Mouse (Mus musculus) lung, postnatal 0 days (tissue): ENCODE results near the gene Fbxw4. TPM values are rescaled to one million over a fixed set of nuclear protein-coding genes. Genes with fewer than 3 reads are reported as not detected.

Source experiments
- ATAC-seq: fragments of 200-750 bp; cut with Nextera tagmentation; 2 replicates; pipeline ENCODE4 v1.8.0; 2017; ENCODE audit warnings: moderate library complexity
- DNase-seq: peaks from one replicate; pipeline ENCODE4 v3.0.0-alpha.2; 2016; ENCODE audit warnings: low spot score
- H3K27ac ChIP-seq: fragments of 300-500 bp; sonication (generic); 2 replicates; pipeline ENCODE4 v1.5.1; 2014; ENCODE audit warnings: antibody characterized with exemption, mild to moderate bottlenecking, low read length, mixed read lengths
- H3K27me3 ChIP-seq: fragments of 300-500 bp; sonication (generic); replicated peaks from 2 replicates; pipeline ENCODE4 v1.6.1; 2014; ENCODE audit warnings: low read length, mixed read lengths; ENCODE audit not compliant: insufficient read depth
- H3K36me3 ChIP-seq: fragments of 300-500 bp; sonication (generic); 2 replicates; pipeline ENCODE4 v1.6.1; 2014; ENCODE audit warnings: low read length, mixed read lengths; ENCODE audit not compliant: insufficient read depth
- H3K4me1 ChIP-seq: fragments of 300-500 bp; sonication (generic); 2 replicates; pipeline ENCODE4 v1.6.1; 2014; ENCODE audit warnings: antibody characterized with exemption, low read depth, low read length, mixed read lengths; ENCODE audit not compliant: insufficient read depth
- H3K4me2 ChIP-seq: fragments of 300-500 bp; sonication (generic); replicated peaks from 2 replicates; pipeline ENCODE4 v1.6.1; 2014; ENCODE audit warnings: low read depth, mild to moderate bottlenecking, low read length, moderate library complexity, mixed read lengths
- H3K4me3 ChIP-seq: fragments of 300-500 bp; sonication (generic); 2 replicates; pipeline ENCODE4 v1.5.1; 2014; ENCODE audit warnings: low read depth, low read length
- H3K9ac ChIP-seq: fragments of 300-500 bp; sonication (generic); replicated peaks from 2 replicates; pipeline ENCODE4 v1.6.1; 2014; ENCODE audit warnings: low read depth, mild to moderate bottlenecking
- H3K9me3 ChIP-seq: fragments of 300-500 bp; sonication (generic); 2 replicates; pipeline ENCODE4 v1.6.1; 2016; ENCODE audit warnings: low read length, mixed read lengths
- CTCF ChIP-seq: IDR thresholded peaks from 2 replicates; pipeline ENCODE4 v1.5.1; 2016; ENCODE audit warnings: antibody characterized with exemption, mild to moderate bottlenecking
- EP300 ChIP-seq: IDR thresholded peaks from 2 replicates; pipeline ENCODE4 v1.6.1; 2016; ENCODE audit warnings: antibody characterized with exemption, mild to moderate bottlenecking, control low read depth
- WGBS: fragments of 180-500 bp; shearing (Covaris S2); extraction: QIAGEN DNeasy Blood & Tissue Kit; methylation state at CpG from one replicate; pipeline ENCODE4 v1.1.7; 2014; 5-methylcytosine and 5-hydroxymethylcytosine counted together
- polyA plus RNA-seq: library from polyadenylated mRNA; unstranded; fragments of >200 nt; fragmentation: Nextera tagmentation; extraction: Ambion mirVana; gene quantifications from 2 replicates; pipeline ENCODE4 v1.2.1, GENCODE M21; 2015

The Fbxw4 gene
- polyA plus RNA-seq, 1 experiment from 2014 or later = 2.9 TPM

- peaks cover 3% of the 10 kb centered on the region; the same call in 1 of the 2 replicates for H3K4me1 ChIP-seq
- H3K27me3 ChIP-seq = peaks cover 4% of the 10 kb centered on the region; the same call in 1 of the 2 replicates
- no peaks in the 10 kb centered on the region for H3K9me3 ChIP-seq
- DNase-seq = no peak
- peak overlapping the region; percentile 56; the same call in 1 of the 2 replicates for H3K4me2 ChIP-seq
- no peak for ATAC-seq
- WGBS = 41% methylated on average over 5 of the region's 5 CpGs
- H3K9ac ChIP-seq = no peak overlapping the region
- no peak for TF ChIP-seq EP300
- TF ChIP-seq CTCF = no peak
- H3K36me3 ChIP-seq = no peaks in the 10 kb centered on the region
- H3K4me3 ChIP-seq = peak overlapping the region; percentile 32; the same call in 1 of the 2 replicates
- H3K27ac ChIP-seq = no peak overlapping the region
Observed at GRCm38 (mm10) chr19:45675196-45675595, 15.1 kb upstream of the Fbxw4 start.

DNA sequence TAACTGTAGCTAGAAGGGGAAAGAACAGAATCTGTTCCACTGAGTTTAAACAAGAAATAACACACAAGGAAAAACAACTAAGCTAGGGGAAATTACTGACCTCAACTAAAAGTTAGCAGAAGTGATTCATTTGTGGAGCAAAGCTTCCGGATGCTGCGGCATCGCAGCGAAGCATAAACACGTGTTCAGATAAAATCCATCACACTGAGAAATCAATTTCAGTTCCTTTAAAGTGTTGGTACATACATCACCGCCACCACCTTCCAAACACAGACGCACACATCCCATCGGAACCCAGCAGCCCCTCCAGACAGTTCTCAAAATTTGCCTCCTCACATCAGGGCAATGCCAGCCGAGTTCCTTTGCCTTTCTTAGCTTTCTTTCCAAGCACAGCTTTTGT, 12.9 kb upstream of the Fbxw4 start:
- Histone ChIP-seq H3K9ac (no peak overlapping the region), H3K4me2 (no peak overlapping the region), H3K27me3 (peaks cover 4% of the 10 kb centered on the region; the same call in 1 of the 2 replicates), H3K4me1 (peaks cover 3% of the 10 kb centered on the region; the same call in 1 of the 2 replicates), H3K36me3 (no peaks in the 10 kb centered on the region), H3K27ac (no peak overlapping the region), H3K4me3 (no peak overlapping the region), H3K9me3 (no peaks in the 10 kb centered on the region)
- DNase-seq (no peak), ATAC-seq (no peak)
- TF ChIP-seq CTCF (no peak), EP300 (no peak)
- WGBS = 56% methylated on average over 9 of the region's 9 CpGs

DNA sequence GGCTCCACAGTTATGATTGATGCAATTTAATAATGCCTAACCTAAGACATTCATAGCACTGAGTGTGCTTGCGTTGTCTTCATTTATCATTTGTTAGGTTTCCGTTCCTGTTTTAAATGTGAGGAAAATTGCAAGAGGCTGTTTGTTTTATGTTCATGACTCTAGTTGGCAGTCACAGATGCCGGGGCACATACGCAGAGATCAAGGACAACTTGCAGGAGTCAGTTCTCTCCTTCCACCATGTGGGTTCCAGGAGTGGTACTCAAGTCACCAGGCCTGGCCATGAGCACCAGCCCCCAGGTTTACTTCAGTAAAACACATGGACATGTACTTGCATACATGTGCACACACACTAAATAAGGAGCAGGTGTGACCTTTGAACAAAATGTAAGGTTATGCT, 8.9 kb upstream of the Fbxw4 start:
- ATAC-seq = no peak
- H3K9me3 ChIP-seq = no peaks in the 10 kb centered on the region

GRCm38 (mm10) chr19:45663851-45664250, 3.7 kb upstream of the Fbxw4 start:
- Histone ChIP-seq H3K27ac (no peak overlapping the region), H3K27me3 (no peaks in the 10 kb centered on the region), H3K9me3 (no peaks in the 10 kb centered on the region), H3K4me1 (peaks cover 6% of the 10 kb centered on the region; the same call in 1 of the 2 replicates), H3K4me2 (no peak overlapping the region), H3K36me3 (no peaks in the 10 kb centered on the region), H3K9ac (no peak overlapping the region), H3K4me3 (no peak overlapping the region)
- TF ChIP-seq CTCF (no peak), EP300 (no peak)
- ATAC-seq = no peak
- 67% methylated on average over 2 of the region's 2 CpGs for WGBS
- DNase-seq = no peak

More for the DNA sequence above, 8.9 kb upstream of the Fbxw4 start:
- no peaks in the 10 kb centered on the region for H3K27me3 ChIP-seq
- DNase-seq = no peak
- H3K36me3 ChIP-seq = no peaks in the 10 kb centered on the region
- TF ChIP-seq EP300 = no peak
- no peak overlapping the region for H3K4me2 ChIP-seq
- no peak overlapping the region for H3K4me3 ChIP-seq
- no peak overlapping the region for H3K27ac ChIP-seq
- H3K9ac ChIP-seq = no peak overlapping the region
- H3K4me1 ChIP-seq = no peaks in the 10 kb centered on the region
- WGBS = 83% methylated on average over 4 of the region's 4 CpGs

DNA sequence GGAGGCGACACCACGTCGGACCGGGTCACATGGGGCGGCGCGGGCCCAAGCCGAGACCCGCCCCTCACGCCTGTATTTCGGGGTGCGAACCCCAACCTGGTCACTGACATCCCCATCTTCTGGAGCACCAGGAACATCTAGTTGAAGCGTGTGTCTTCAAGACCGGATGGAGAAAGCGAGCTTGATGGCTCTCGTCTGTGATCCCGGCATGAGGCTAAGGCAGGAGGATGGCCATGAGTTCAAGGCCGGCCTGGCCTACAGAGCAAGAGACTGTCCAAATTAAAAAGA, 335 bp upstream of the Fbxw4 start:
- ATAC-seq = no peak
- H3K9me3 ChIP-seq = no peaks in the 10 kb centered on the region
- H3K4me2 ChIP-seq = peak overlapping the region; percentile 73
- no peak for TF ChIP-seq EP300
- no peak for TF ChIP-seq CTCF
- WGBS = 14% methylated on average over 18 of the region's 18 CpGs
- peak overlapping the region; percentile 97 for H3K27ac ChIP-seq
- no peaks in the 10 kb centered on the region for H3K27me3 ChIP-seq
- peak; percentile 81 for DNase-seq
- peaks cover 13% of the 10 kb centered on the region; the same call in 1 of the 2 replicates for H3K4me1 ChIP-seq
- H3K36me3 ChIP-seq = no peaks in the 10 kb centered on the region
- peak overlapping the region; percentile 93 for H3K9ac ChIP-seq
- H3K4me3 ChIP-seq = peak overlapping the region; percentile 72

- peak overlapping the region; percentile 72 for H3K4me3 ChIP-seq
- H3K4me1 ChIP-seq = peaks cover 13% of the 10 kb centered on the region; the same call in 1 of the 2 replicates
- peak overlapping the region; percentile 73 for H3K4me2 ChIP-seq
- DNase-seq (peak; percentile 76), ATAC-seq (no peak)
- no peaks in the 10 kb centered on the region for H3K27me3 ChIP-seq
- WGBS = under 1% methylated on average over 17 of the region's 18 CpGs
- H3K9ac ChIP-seq = peak overlapping the region; percentile 93
- H3K9me3 ChIP-seq = no peaks in the 10 kb centered on the region
- H3K36me3 ChIP-seq = no peaks in the 10 kb centered on the region
- TF ChIP-seq EP300 (no peak), CTCF (peak; percentile 24)
- peak overlapping the region; percentile 97 for H3K27ac ChIP-seq
Observed at GRCm38 (mm10) chr19:45659301-45659737, 793 bp downstream of the Fbxw4 start.
